Mouse (Mus musculus): ENCODE data around the gene Ccdc12. TPM values are rescaled to one million over a fixed set of nuclear protein-coding genes. Genes with fewer than 3 reads are reported as not detected.

Ccdc12 gene
- polyA plus RNA-seq, 1 experiment: 59.2 TPM

GRCm38 (mm10) chr9:110632671-110633070 is 23.6 kb upstream of the Ccdc12 start:
- Histone ChIP-seq H3K27me3 (ENCODE audit: control insufficient read depth, insufficient read depth, insufficient read length) (no peaks in the 10 kb centered on the region), H3K4me3 (no peak overlapping the region), H3K79me2 (ENCODE audit: control insufficient read depth, insufficient read depth) (no peaks in the 10 kb centered on the region), H3K4me2 (ENCODE audit: low read depth) (no peak overlapping the region), H3ac (ENCODE audit: control insufficient read depth, insufficient read length) (no peak overlapping the region), H3K36me3 (ENCODE audit: control insufficient read depth, insufficient read depth) (no peaks in the 10 kb centered on the region)
- TF ChIP-seq SRF (IDR thresholded peaks at IDR 0.05; ENCODE audit: control insufficient read depth, insufficient read length, low read depth) (no peak), REST (IDR thresholded peaks at IDR 0.05; ENCODE audit: insufficient read depth, insufficient read length) (no peak), POLR2A (IDR thresholded peaks at IDR 0.05; ENCODE audit: insufficient read length, low read depth) (no peak), E2F4 (IDR thresholded peaks at IDR 0.05; ENCODE audit: insufficient read depth) (no peak), MYOG (IDR thresholded peaks at IDR 0.05; ENCODE audit: control insufficient read depth in 1 of 3, insufficient read depth in 1 of 3, insufficient read length in 2 of 3, low read depth in 2 of 3) (no peak), TCF3 (IDR thresholded peaks at IDR 0.05; ENCODE audit: insufficient read length, low read depth) (no peak), MYOD1 (IDR thresholded peaks at IDR 0.05; ENCODE audit: control insufficient read depth in 1 of 3, insufficient read length in 2 of 3, low read depth in 2 of 3) (no peak), POLR2AphosphoS2 (IDR thresholded peaks at IDR 0.05; ENCODE audit: insufficient read length, low read depth) (no peak), TCF12 (IDR thresholded peaks at IDR 0.05; ENCODE audit: insufficient read depth, poor library complexity, severe bottlenecking) (no peak), MAX (IDR thresholded peaks at IDR 0.05; ENCODE audit: low read depth) (no peak), USF1 (IDR thresholded peaks at IDR 0.05; ENCODE audit: low read depth) (no peak), CEBPB (IDR thresholded peaks at IDR 0.05; ENCODE audit: insufficient read depth, poor library complexity, severe bottlenecking) (no peak)

GRCm38 (mm10) chr9:110633882-110634281 is 22.4 kb upstream of the Ccdc12 start:
- Histone ChIP-seq H3ac (ENCODE audit: control insufficient read depth, insufficient read length) (no peak overlapping the region), H3K4me2 (ENCODE audit: low read depth) (no peak overlapping the region), H3K79me2 (ENCODE audit: control insufficient read depth, insufficient read depth) (no peaks in the 10 kb centered on the region), H3K36me3 (ENCODE audit: control insufficient read depth, insufficient read depth) (no peaks in the 10 kb centered on the region), H3K4me3 (no peak overlapping the region), H3K27me3 (ENCODE audit: control insufficient read depth, insufficient read depth, insufficient read length) (no peaks in the 10 kb centered on the region)
- TF ChIP-seq MYOD1 (IDR thresholded peaks at IDR 0.05; ENCODE audit: control insufficient read depth in 1 of 3, insufficient read length in 2 of 3, low read depth in 2 of 3) (no peak), SRF (IDR thresholded peaks at IDR 0.05; ENCODE audit: control insufficient read depth, insufficient read length, low read depth) (no peak), REST (IDR thresholded peaks at IDR 0.05; ENCODE audit: insufficient read depth, insufficient read length) (no peak), MYOG (IDR thresholded peaks at IDR 0.05; ENCODE audit: control insufficient read depth in 1 of 3, insufficient read depth in 1 of 3, insufficient read length in 2 of 3, low read depth in 2 of 3) (no peak), CEBPB (IDR thresholded peaks at IDR 0.05; ENCODE audit: insufficient read depth, poor library complexity, severe bottlenecking) (no peak)

- Histone ChIP-seq H3K4me3 (no peak overlapping the region), H3ac (ENCODE audit: control insufficient read depth, insufficient read length) (no peak overlapping the region), H3K4me2 (ENCODE audit: low read depth) (no peak overlapping the region), H3K27me3 (ENCODE audit: control insufficient read depth, insufficient read depth, insufficient read length) (no peaks in the 10 kb centered on the region), H3K36me3 (ENCODE audit: control insufficient read depth, insufficient read depth) (no peaks in the 10 kb centered on the region), H3K79me2 (ENCODE audit: control insufficient read depth, insufficient read depth) (no peaks in the 10 kb centered on the region)
- TF ChIP-seq MAX (IDR thresholded peaks at IDR 0.05; ENCODE audit: low read depth) (no peak), E2F4 (IDR thresholded peaks at IDR 0.05; ENCODE audit: insufficient read depth) (no peak), MYOG (IDR thresholded peaks at IDR 0.05; ENCODE audit: control insufficient read depth in 1 of 3, insufficient read depth in 1 of 3, insufficient read length in 2 of 3, low read depth in 2 of 3) (no peak), TCF3 (IDR thresholded peaks at IDR 0.05; ENCODE audit: insufficient read length, low read depth) (no peak), MYOD1 (IDR thresholded peaks at IDR 0.05; ENCODE audit: control insufficient read depth in 1 of 3, insufficient read length in 2 of 3, low read depth in 2 of 3) (no peak), REST (IDR thresholded peaks at IDR 0.05; ENCODE audit: insufficient read depth, insufficient read length) (no peak), POLR2A (IDR thresholded peaks at IDR 0.05; ENCODE audit: insufficient read length, low read depth) (no peak), CEBPB (IDR thresholded peaks at IDR 0.05; ENCODE audit: insufficient read depth, poor library complexity, severe bottlenecking) (no peak), SRF (IDR thresholded peaks at IDR 0.05; ENCODE audit: control insufficient read depth, insufficient read length, low read depth) (no peak), POLR2AphosphoS2 (IDR thresholded peaks at IDR 0.05; ENCODE audit: insufficient read length, low read depth) (no peak), USF1 (IDR thresholded peaks at IDR 0.05; ENCODE audit: low read depth) (no peak), TCF12 (IDR thresholded peaks at IDR 0.05; ENCODE audit: insufficient read depth, poor library complexity, severe bottlenecking) (no peak)
Observed at GRCm38 (mm10) chr9:110635225-110635624, 21.1 kb upstream of the Ccdc12 start.

- TF ChIP-seq TCF3 (IDR thresholded peaks at IDR 0.05; ENCODE audit: insufficient read length, low read depth) (no peak), MYOG (IDR thresholded peaks at IDR 0.05; ENCODE audit: control insufficient read depth in 1 of 3, insufficient read depth in 1 of 3, insufficient read length in 2 of 3, low read depth in 2 of 3) (no peak), TCF12 (IDR thresholded peaks at IDR 0.05; ENCODE audit: insufficient read depth, poor library complexity, severe bottlenecking) (no peak), POLR2AphosphoS2 (IDR thresholded peaks at IDR 0.05; ENCODE audit: insufficient read length, low read depth) (no peak), REST (IDR thresholded peaks at IDR 0.05; ENCODE audit: insufficient read depth, insufficient read length) (no peak), E2F4 (IDR thresholded peaks at IDR 0.05; ENCODE audit: insufficient read depth) (no peak), SRF (IDR thresholded peaks at IDR 0.05; ENCODE audit: control insufficient read depth, insufficient read length, low read depth) (no peak), MAX (IDR thresholded peaks at IDR 0.05; ENCODE audit: low read depth) (no peak), CEBPB (IDR thresholded peaks at IDR 0.05; ENCODE audit: insufficient read depth, poor library complexity, severe bottlenecking) (no peak), POLR2A (IDR thresholded peaks at IDR 0.05; ENCODE audit: insufficient read length, low read depth) (no peak), MYOD1 (IDR thresholded peaks at IDR 0.05; ENCODE audit: control insufficient read depth in 1 of 3, insufficient read length in 2 of 3, low read depth in 2 of 3) (no peak), USF1 (IDR thresholded peaks at IDR 0.05; ENCODE audit: low read depth) (no peak)
- Histone ChIP-seq H3K36me3 (ENCODE audit: control insufficient read depth, insufficient read depth) (no peaks in the 10 kb centered on the region), H3K4me3 (no peak overlapping the region), H3K79me2 (ENCODE audit: control insufficient read depth, insufficient read depth) (no peaks in the 10 kb centered on the region), H3K4me2 (ENCODE audit: low read depth) (no peak overlapping the region), H3ac (ENCODE audit: control insufficient read depth, insufficient read length) (no peak overlapping the region), H3K27me3 (ENCODE audit: control insufficient read depth, insufficient read depth, insufficient read length) (no peaks in the 10 kb centered on the region)
Observed at GRCm38 (mm10) chr9:110638611-110639021, 17.7 kb upstream of the Ccdc12 start.

All from myocyte (in vitro differentiated cells).